Mouse (Mus musculus): ENCODE data around the gene Htra2. TPM values are rescaled to one million over a fixed set of nuclear protein-coding genes. Genes with fewer than 3 reads are reported as not detected.

Htra2 gene
- 34.7 TPM for polyA plus RNA-seq (2014; fragmentation: Illumina TruSeq; extraction: RNeasy Lipid Tissue Mini Kit (QIAGEN cat#74804); ENCODE audit: insufficient read depth, low read depth, low replicate concordance)

DNA sequence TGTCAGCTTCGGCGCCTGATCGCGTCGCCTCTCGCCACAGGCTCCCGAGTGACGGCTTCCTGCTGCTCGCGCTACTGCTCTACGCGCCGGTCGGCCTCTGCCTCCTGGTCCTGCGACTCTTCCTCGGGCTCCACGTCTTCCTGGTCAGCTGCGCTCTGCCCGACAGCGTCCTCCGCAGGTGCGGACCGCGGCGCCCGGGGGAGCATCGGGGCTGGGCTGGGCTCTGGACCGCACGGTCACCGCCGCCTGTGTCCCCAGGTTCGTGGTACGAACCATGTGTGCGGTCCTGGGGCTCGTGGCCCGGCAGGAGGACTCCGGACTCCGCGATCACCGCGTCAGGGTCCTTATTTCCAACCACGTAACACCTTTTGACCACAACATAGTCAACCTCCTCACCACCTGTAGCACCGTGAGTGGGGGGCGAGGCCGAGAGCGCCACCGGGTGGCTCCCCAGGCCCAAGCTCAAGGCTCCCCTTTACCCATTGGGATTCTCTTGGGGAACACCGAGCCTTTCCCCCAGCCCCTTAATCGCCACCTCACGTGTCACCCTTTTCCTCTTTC lies at the start of gene Htra2:
TSS of gene Htra2 (minus strand) at position 403 of the 561 bp plus-strand sequence.

DNA sequence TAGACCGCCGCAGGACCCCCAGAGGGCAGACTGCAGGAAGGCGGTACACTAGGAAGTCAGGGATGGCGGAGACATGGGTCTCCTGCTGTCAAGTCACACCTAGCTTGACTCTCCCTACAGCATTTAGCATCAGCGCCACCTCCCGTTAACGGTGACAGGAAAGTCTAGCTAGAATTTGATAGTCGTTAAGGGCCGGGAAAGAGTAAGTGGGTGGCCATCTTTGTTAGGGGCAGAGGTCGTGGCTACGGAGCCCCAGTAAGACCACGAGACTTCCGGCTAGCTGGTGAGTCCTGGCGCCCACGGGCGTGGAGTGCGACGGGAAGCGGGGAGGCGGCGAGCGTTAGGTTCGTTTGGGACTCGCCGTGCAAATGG lies 46.2 kb upstream of the Htra2 start, which contains the start of the genes Ccdc142 and Gm42688:
TSS of gene Ccdc142 (plus strand) at position 286 of the 372 bp plus-strand sequence.
TSS of gene Gm42688 (plus strand) at position 302 of the 372 bp plus-strand sequence.

GRCm38 (mm10) chr6:83086121-83087035 lies 31.3 kb upstream of the Htra2 start, which contains the start of gene Lbx2:
Lbx2 (plus strand) TSS chr6:83086367.

GRCm38 (mm10) chr6:83077630-83078323 lies 22.7 kb upstream of the Htra2 start, which contains the start of gene Pcgf1:
Pcgf1 (plus strand) TSS chr6:83077869.

GRCm38 (mm10) chr6:83070247-83070310 lies 15.0 kb upstream of the Htra2 start, which contains the start of gene Tlx2:
Tlx2 (minus strand) TSS chr6:83070293.

GRCm38 (mm10) chr6:83057790-83058189 lies 2.7 kb upstream of the Htra2 start, which contains the start of gene Dqx1:
Dqx1 (plus strand) TSS chr6:83057844.

DNA sequence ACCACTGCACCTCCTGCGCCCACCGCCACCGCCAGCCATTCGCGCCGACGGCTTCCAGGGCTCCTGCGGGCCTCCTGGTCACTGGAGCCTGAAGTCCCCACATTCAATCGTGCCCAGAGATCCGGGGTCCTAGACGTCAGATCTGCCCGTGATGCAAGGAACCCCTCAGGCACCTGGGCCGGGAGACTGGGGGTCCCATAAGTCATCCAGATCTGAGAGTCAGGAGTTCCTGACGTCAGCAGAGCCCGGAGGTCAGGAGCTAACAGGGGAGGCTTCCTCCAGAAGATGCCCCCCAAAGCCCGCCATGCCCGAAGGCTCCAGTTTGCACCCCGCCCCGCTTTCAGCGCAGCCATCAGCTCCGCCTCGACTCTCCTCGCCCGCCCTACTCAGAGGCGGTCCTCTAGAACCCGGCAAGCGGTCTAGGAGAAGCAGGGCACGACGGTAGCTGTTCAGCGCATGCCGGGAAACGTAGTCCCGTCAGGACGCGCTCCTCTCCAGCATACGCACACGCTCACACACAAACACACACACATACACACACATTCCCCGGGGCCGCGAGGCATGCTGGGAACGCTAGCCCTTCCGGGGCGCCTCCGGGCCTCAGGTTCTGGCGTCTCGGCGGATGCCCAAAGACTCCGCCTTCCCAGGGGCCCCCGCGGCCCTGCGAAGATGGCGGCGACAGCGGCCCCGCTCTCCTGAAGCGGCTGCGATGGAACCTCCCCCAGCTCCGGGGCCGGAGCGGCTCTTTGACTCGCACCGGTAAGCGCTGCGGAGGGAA lies 810 bp downstream of the Htra2 start, which contains the start of gene Aup1:
TSS of gene Aup1 (plus strand) at position 448 of the 778 bp plus-strand sequence.

DNA sequence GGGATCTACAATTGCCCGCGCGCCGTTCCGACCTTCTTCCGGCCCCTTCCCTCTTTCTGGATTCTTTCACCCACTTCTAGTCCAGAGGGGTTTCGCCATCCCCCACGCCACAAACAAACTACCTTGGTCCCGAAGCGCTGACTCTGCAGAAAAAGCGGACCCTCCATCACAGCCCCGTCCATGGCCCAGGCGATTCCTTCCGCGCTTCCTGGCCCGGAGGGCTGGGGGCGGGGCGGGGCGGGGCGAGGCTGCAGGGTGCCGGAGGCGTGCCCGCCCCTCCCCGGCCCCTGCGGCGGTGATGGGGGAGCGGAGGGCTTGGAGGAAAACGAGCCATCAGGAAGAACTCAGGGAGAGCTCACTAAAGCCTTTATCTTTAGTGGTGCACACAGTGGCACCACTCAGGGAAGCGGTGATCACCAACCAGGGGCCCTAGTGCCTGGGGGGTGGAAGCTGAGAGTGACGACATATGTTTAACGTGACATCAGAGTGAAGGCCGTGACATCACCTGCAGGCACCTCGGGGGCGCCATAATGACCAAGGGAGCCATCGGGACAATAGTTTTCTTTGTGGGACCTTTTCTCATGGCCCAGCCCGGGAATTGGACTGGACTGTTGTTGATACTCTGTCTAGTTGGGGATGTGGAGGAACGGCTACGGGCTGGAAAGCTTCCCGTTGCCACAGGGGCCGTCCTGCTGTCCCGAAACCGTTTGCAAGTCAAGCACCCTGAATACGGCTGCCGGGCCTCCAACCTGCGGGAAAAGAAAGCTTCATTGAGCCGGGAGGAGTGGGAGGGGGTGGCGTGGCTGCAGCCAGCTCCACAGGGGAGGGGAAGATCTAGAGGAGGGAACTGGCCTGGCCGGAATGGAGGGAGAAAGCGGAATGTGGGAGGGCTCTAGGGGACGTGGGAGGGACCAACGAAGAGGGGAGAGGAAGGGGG lies 21.6 kb downstream of the Htra2 start, which contains the start of the genes Dok1 and Loxl3:
TSS of gene Dok1 (minus strand) at position 223 of the 937 bp plus-strand sequence.
TSS of gene Loxl3 (plus strand) at position 925 of the 937 bp plus-strand sequence.

Other genes with a start within 250 kb of the Htra2 start
- 5.8 TPM for gene Sema4f, start 115.5 kb downstream of the Htra2 start, polyA plus RNA-seq (2014; fragmentation: Illumina TruSeq; extraction: RNeasy Lipid Tissue Mini Kit (QIAGEN cat#74804); ENCODE audit: insufficient read depth, low read depth, low replicate concordance)
- 2.0 TPM for gene M1ap, start 108.4 kb downstream of the Htra2 start, polyA plus RNA-seq (2014; fragmentation: Illumina TruSeq; extraction: RNeasy Lipid Tissue Mini Kit (QIAGEN cat#74804); ENCODE audit: insufficient read depth, low read depth, low replicate concordance)
- gene Dok1, start 21.8 kb downstream of the Htra2 start, polyA plus RNA-seq (2014; fragmentation: Illumina TruSeq; extraction: RNeasy Lipid Tissue Mini Kit (QIAGEN cat#74804); ENCODE audit: insufficient read depth, low read depth, low replicate concordance), result 16.3 TPM
- gene Loxl3, start 21.1 kb downstream of the Htra2 start, polyA plus RNA-seq (2014; fragmentation: Illumina TruSeq; extraction: RNeasy Lipid Tissue Mini Kit (QIAGEN cat#74804); ENCODE audit: insufficient read depth, low read depth, low replicate concordance), result 3.4 TPM
- 127 TPM for gene Aup1, start 752 bp downstream of the Htra2 start, polyA plus RNA-seq (2014; fragmentation: Illumina TruSeq; extraction: RNeasy Lipid Tissue Mini Kit (QIAGEN cat#74804); ENCODE audit: insufficient read depth, low read depth, low replicate concordance)
- gene Dqx1, start 2.6 kb upstream of the Htra2 start, polyA plus RNA-seq (2014; fragmentation: Illumina TruSeq; extraction: RNeasy Lipid Tissue Mini Kit (QIAGEN cat#74804); ENCODE audit: insufficient read depth, low read depth, low replicate concordance), result 2.2 TPM
- not detected for gene Tlx2, start 15.0 kb upstream of the Htra2 start, polyA plus RNA-seq (2014; fragmentation: Illumina TruSeq; extraction: RNeasy Lipid Tissue Mini Kit (QIAGEN cat#74804); ENCODE audit: insufficient read depth, low read depth, low replicate concordance)
- gene Pcgf1, start 22.6 kb upstream of the Htra2 start, polyA plus RNA-seq (2014; fragmentation: Illumina TruSeq; extraction: RNeasy Lipid Tissue Mini Kit (QIAGEN cat#74804); ENCODE audit: insufficient read depth, low read depth, low replicate concordance), result 16.3 TPM
- gene Lbx2, start 31.1 kb upstream of the Htra2 start, polyA plus RNA-seq (2014; fragmentation: Illumina TruSeq; extraction: RNeasy Lipid Tissue Mini Kit (QIAGEN cat#74804); ENCODE audit: insufficient read depth, low read depth, low replicate concordance), result 2.9 TPM
- 1.3 TPM for gene Ccdc142, start 46.3 kb upstream of the Htra2 start, polyA plus RNA-seq (2014; fragmentation: Illumina TruSeq; extraction: RNeasy Lipid Tissue Mini Kit (QIAGEN cat#74804); ENCODE audit: insufficient read depth, low read depth, low replicate concordance)
- 1.8 TPM for gene Gm42688, start 46.3 kb upstream of the Htra2 start, polyA plus RNA-seq (2014; fragmentation: Illumina TruSeq; extraction: RNeasy Lipid Tissue Mini Kit (QIAGEN cat#74804); ENCODE audit: insufficient read depth, low read depth, low replicate concordance)
- gene Mrpl53, start 53.8 kb upstream of the Htra2 start, polyA plus RNA-seq (2014; fragmentation: Illumina TruSeq; extraction: RNeasy Lipid Tissue Mini Kit (QIAGEN cat#74804); ENCODE audit: insufficient read depth, low read depth, low replicate concordance), result 86.8 TPM
- 17.2 TPM for gene Mogs, start 60.2 kb upstream of the Htra2 start, polyA plus RNA-seq (2014; fragmentation: Illumina TruSeq; extraction: RNeasy Lipid Tissue Mini Kit (QIAGEN cat#74804); ENCODE audit: insufficient read depth, low read depth, low replicate concordance)
- 67.8 TPM for gene Wbp1, start 66.3 kb upstream of the Htra2 start, polyA plus RNA-seq (2014; fragmentation: Illumina TruSeq; extraction: RNeasy Lipid Tissue Mini Kit (QIAGEN cat#74804); ENCODE audit: insufficient read depth, low read depth, low replicate concordance)
- 19.2 TPM for gene Ino80b, start 70.2 kb upstream of the Htra2 start, polyA plus RNA-seq (2014; fragmentation: Illumina TruSeq; extraction: RNeasy Lipid Tissue Mini Kit (QIAGEN cat#74804); ENCODE audit: insufficient read depth, low read depth, low replicate concordance)
- gene Rtkn, start 80.2 kb upstream of the Htra2 start, polyA plus RNA-seq (2014; fragmentation: Illumina TruSeq; extraction: RNeasy Lipid Tissue Mini Kit (QIAGEN cat#74804); ENCODE audit: insufficient read depth, low read depth, low replicate concordance), result 22.6 TPM
- gene Wdr54, start 101.1 kb upstream of the Htra2 start, polyA plus RNA-seq (2014; fragmentation: Illumina TruSeq; extraction: RNeasy Lipid Tissue Mini Kit (QIAGEN cat#74804); ENCODE audit: insufficient read depth, low read depth, low replicate concordance), result 6.7 TPM
- gene 1700003E16Rik, start 101.1 kb upstream of the Htra2 start, polyA plus RNA-seq (2014; fragmentation: Illumina TruSeq; extraction: RNeasy Lipid Tissue Mini Kit (QIAGEN cat#74804); ENCODE audit: insufficient read depth, low read depth, low replicate concordance), result 3.6 TPM
- gene Dctn1, start 110.6 kb upstream of the Htra2 start, polyA plus RNA-seq (2014; fragmentation: Illumina TruSeq; extraction: RNeasy Lipid Tissue Mini Kit (QIAGEN cat#74804); ENCODE audit: insufficient read depth, low read depth, low replicate concordance), result 44.7 TPM
- 8.0 TPM for gene Slc4a5, start 164.6 kb upstream of the Htra2 start, polyA plus RNA-seq (2014; fragmentation: Illumina TruSeq; extraction: RNeasy Lipid Tissue Mini Kit (QIAGEN cat#74804); ENCODE audit: insufficient read depth, low read depth, low replicate concordance)

All from lung, adult 10 weeks (tissue).